Mouse (Mus musculus) left cerebral cortex, adult 11 months (tissue): ENCODE data around the gene Ror1.

Experiments used
- DNase-seq: peaks from one replicate; pipeline ENCODE4 v3.0.0; 2022; ENCODE audit warnings: low spot score

The Ror1 gene

DNA sequence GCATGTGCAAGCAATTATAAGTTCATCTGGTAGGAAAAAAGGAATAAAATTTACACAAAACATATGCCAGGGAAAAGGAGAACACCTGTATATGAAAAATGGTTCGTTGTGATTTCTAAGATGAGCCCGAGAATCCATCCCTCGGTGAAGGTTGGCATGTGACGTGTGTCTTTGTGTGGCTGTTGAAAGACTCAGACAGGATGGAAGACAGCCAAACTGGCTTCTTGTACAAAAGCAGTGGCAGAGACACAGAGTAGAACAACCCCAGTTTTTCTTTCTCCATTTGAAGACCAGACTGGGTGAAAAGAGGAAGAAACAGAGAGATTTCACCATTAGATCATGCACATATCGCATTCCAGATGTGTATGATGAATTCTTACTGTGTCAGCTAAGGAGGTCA, 62.8 kb downstream of the Ror1 start:
- DNase-seq = no peak

DNA sequence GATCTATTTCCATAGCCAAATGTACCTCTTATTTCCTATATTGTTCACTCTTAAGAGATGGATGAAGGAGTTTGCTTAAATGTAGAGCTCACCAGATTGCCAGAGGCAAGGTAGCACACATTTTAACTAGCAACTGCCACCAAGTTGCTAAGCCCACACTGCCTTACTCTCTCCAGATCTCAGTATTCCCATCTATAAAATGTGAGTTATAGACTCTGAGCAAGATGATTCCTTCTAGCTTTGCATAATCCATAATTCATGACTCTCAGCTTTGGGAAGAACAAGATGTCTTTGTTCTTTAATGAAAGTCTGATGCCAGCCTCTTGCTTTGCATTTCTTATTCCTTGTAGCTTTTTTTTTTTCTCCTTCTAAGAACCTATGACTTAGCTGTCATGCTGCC, 64.6 kb downstream of the Ror1 start:
- no peak for DNase-seq

DNA sequence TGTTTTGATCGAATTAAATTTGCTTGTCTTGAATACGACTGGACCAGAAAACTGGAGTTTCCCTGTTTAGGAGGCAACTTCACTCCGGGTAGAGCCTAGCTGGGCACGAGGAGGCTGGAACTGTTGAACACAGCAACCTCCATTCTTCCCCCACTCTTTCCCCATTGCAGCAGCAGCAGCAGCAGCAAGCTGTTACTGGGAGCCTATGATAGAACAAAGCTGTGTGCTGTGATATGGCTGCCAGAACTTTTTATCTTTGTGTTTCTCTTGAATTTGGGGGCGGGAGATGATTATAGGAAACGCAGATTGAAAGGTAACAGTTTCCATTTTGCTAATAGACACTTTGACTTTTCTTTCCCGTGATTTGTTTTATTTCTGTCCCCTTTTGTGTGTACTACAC, 70.2 kb downstream of the Ror1 start:
- DNase-seq = no peak

DNA sequence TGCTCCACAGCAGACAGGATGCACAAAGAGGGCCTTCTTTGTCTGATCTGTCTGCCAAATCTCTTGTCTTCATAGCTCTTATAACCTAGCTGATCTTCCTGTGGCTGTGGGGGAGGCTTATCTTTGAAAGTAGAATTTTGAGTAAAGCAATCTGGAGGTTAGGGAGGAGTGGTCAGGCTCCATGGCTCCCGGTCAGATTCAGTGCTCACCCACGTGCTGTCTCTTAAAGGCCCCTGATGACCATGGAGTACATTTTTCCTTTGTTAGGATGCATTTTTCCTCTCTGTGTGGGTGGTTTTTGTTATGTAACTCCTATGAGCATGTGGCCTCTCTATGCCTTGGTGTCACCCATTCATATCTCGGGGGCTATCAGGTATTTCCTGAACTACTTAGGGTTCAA, 71.3 kb downstream of the Ror1 start:
- DNase-seq = no peak

DNA sequence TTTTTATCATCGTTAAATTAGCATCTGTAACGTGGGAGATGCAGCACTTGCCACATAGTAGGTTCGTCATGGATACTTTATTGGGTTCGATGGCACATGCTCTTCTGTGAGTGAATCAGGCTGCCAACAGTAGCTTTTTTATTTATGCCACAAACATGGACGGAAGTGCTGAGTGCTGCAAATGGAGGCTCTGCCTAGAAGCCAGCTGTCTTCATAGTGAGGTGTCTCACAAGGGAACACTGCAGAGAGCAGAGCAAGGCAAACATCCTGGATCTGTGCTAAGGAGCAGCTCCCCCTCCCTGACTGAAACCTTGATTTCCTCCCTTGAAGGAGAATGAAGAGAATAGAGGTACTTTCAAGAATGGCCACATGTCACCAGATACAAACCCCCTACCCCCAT, 74.1 kb downstream of the Ror1 start:
- no peak for DNase-seq

DNA sequence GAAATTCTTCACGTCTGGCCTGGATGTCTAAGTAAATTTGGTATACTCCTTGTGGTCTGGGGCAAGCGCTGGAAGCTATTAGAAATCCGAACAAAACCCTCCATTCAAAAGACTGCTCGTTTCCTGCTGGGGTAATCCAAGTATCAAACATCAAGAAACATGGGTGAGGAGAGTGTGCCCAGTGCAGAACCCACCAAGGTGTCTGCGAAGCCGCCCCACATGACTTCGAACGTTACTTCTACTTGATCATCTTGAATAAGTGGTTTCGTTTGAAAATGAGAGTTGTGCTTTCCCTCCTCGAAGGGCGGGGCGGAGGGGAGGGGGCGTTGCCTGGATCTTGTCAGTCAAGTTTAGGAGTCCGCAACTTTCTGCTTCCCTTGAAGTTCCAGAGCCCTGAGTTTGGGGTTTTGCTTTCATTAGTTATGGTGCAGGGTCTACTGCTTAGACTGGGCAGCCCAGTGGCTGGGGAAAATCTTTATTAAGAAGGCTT, 74.6 kb downstream of the Ror1 start:
- DNase-seq = no peak

DNA sequence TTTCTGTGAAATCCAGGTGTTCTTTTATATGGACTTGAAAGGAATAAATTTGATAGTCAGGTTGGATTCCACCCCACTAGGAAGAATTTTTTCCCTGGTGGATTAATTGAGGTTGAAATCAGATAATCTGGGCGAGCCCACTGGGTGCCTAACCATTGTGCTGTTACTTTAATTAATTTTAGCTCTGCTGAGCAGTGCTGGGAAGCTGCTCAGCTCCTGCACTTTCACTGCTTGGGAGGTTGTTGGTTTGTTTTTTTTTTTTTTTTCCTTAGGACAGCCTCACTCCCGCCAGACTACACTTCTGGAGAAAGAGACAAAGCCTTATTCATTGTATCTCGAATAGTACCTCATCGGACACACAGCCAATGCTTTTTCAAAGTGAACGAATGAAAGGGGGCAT, 75.2 kb downstream of the Ror1 start:
- no peak for DNase-seq

- no peak for DNase-seq
These were observed 75.9 kb downstream of the Ror1 start for GRCm38 (mm10) chr4:100171483-100171898.

- DNase-seq = no peak
These were observed 80.0 kb downstream of the Ror1 start for GRCm38 (mm10) chr4:100175594-100175993.

- DNase-seq = no peak
These were observed 82.7 kb downstream of the Ror1 start for GRCm38 (mm10) chr4:100178316-100178715.

DNA sequence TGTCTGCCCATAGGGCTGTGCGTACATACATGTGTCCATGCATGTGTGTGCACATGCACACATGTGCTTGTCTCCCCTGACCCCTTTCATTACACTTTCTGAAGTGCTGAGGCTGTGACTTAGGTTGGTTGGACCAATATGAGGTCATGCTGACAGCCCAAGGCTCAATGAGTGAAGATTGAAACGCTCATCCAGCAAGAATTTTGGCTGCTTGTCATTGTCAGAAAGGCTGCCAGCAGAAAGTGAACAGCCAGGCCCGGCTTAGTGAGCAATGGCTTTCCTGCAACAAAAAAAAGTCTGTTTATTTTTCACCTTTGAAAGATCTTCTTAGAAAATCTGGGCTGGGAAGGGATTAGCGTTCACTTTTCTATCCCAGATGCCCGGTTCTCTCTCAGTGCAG, 86.1 kb downstream of the Ror1 start:
- DNase-seq = no peak

DNA sequence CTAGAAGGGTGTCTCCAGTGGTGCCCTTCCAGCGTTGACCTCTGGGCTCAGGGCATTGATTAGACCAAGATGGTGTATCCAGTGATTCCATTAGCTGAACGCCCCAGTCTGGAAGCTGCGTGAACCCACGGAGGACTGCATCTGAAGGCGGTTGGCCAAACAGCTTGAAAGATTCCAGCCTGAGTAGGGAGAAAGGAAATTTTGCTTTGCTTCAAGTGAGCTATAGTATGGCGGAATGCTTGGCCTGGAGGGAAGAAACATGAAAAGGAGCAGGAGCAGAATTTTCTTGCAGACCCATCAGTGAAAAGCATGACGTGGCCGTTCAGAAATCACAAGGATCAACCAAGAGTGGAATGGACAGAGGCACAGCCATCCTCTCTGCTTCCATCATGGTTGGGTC, 91.2 kb downstream of the Ror1 start:
- DNase-seq = no peak

DNA sequence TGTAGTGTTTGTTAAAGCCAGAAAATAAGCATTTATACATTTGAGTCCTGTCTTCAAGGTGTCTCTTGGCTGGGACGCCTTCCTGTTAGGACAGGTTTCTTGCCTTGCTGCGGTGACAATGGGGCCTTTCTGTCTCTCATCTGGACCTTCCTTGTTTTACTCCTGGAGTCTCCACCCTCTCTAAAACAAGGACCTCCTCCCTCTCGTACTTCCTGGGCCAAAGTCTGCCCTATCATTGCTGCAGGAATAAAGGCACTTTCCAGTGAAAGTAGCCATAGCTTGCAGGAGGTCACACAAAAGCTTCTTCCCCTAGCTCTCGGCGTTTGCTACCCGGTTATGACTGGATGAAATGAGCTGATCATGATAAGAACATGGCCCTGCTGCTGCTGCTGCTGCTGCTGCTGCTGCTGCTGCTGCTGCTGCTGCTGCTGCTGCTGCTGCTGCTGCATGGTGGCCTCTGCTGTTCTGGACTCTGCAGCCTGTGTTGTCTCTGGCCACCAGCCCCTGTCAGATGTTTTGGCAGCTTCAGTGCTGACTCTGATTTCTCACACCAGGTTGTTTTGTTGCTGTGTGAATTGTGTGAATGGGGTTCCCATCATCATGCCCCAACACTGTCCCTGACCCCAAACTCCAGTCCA, 92.1 kb downstream of the Ror1 start:
- no peak for DNase-seq

DNA sequence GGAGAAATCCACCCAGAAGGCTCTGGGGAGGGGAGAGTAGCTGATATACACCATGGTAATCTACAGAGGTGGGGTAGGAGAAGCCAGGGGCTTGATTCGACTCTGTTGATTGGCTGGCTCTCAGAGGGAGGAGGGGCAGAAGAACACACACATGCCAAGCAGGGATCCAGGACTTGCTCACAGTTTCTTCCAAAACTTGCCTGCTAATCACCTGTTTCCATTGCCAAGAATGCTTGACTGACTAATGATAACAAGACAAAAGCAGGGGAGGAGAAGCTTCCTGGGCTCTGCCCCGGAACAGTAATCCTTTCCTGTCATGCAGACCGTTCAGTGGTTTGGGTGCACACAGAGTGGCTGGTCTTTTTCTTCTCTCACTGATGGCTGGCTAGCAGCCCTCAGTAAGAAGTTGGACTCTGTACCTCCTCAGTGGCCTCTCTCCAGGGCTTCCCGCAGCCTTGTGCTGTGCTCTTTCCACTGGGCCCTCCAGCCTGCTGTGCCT, 92.7 kb downstream of the Ror1 start:
- no peak for DNase-seq

- no peak for DNase-seq
These were observed 95.9 kb downstream of the Ror1 start for GRCm38 (mm10) chr4:100191483-100191882.

GRCm38 (mm10) chr4:100194136-100194535, 98.5 kb downstream of the Ror1 start:
- no peak for DNase-seq

DNA sequence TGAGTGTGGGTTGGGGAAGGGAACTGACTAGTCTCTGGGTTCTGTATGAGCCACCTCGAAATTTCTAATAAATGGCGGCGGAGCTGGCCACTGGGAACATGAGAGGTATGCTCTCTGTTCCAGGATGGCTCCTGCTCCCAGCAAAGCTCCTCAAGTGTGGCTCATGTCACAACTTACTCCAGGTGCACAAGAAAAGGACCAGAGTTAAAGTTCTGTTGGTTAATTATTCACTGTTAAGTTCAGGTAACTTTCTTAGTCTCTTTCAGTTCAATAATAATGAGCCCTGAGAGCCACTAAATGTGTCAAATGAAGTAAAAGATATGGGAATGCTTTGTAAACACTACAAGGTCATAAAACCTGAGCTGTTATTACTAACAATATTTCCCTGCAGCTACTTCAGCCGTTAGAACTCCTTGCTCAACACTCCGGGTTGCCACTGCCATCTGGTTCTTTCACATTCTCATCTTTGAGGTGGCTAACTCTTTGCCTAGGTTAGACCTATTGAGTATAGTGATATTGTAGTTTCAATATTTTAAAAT, 100.7 kb downstream of the Ror1 start:
- no peak for DNase-seq

GRCm38 (mm10) chr4:100198275-100198674, 102.7 kb downstream of the Ror1 start:
- DNase-seq = no peak

DNA sequence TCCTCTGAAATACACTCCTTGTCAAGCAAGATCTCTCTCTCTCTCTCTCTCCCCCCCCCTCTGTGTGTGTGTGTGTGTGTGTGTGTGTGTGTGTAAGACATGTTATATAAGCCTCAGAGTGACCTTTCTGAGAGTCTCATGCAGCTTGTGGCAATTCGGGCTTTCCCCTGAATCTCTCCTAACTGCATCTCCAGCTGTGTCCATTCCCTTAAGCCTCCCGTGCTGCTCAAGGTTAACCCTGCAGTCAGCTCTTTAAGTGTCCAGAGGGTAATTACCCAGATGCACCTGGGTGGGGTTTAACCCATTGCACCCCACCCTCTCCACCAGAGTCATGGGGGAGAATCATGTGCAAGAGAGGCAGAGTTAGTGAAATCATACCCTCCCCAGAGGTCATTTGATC, 105.7 kb downstream of the Ror1 start:
- no peak for DNase-seq

DNA sequence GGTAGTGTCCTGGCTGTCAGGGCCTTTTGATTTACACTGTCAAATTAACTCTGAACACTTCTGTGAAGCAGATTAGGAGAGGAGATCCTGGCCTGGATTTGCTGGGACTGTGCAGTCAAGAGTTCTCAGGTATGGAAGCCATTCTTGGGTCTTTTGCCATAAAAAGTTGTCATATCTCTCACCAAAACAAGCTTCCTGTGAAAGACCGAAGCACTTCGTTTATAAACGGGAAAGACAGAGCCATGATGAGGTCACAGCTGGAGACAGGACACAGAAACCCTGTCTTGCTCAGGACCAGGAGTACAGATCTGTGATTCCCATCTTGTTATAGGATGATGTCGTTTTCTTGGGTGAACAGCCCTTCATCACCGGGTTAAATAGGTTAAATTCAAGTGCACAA, 107.5 kb downstream of the Ror1 start:
- DNase-seq = no peak

- DNase-seq = no peak
These were observed 108.1 kb downstream of the Ror1 start for GRCm38 (mm10) chr4:100203688-100204087.

DNA sequence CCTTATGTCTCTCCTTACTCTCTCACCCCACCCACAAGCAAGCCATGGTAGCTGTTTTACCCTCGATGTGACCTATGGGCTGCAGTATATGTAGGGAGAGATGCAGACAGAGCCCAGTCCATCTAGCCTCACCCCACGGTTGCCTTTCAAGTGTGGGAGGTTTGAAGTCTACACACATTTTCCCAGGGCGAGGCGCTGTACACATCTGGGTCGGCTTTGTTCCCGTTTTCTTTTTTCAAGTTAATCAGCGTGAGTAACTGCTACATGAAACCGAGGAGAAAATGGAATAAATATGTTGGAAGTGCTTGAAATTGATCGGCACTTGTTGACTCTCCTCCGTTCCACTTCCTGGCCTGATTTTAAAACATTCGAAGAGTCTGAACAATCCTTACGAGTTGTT, 108.8 kb downstream of the Ror1 start:
- no peak for DNase-seq

GRCm38 (mm10) chr4:100208081-100208480, 112.5 kb downstream of the Ror1 start:
- DNase-seq = no peak

- no peak for DNase-seq
These were observed 113.5 kb downstream of the Ror1 start for GRCm38 (mm10) chr4:100209106-100209505.
